Mouse (Mus musculus) gonadal fat pad, adult 2 months (tissue): ENCODE measurements around the gene Wfikkn1. TPM values are rescaled to one million over a fixed set of nuclear protein-coding genes. Genes with fewer than 3 reads are reported as not detected.

Experiments used
- DNase-seq: peaks from one replicate; pipeline ENCODE4 v3.0.0-alpha.2; 2012; ENCODE audit warnings: low read depth
- polyA plus RNA-seq: library from polyadenylated mRNA; depleted of rRNA; stranded (reverse); fragments of >200 nt; gene quantifications from 2 replicates; pipeline ENCODE4 v1.2.3, GENCODE M21; 2012; rRNA removed

The Wfikkn1 gene
- polyA plus RNA-seq, 1 experiment, result 0.95 TPM

- no peak for DNase-seq
These were observed 43.6 kb downstream of the Wfikkn1 start, which contains the start of gene Rhbdl1 for GRCm38 (mm10) chr17:25837076-25837410. Gene Rhbdl1, minus strand, starts transcription at chr17:25837295.

- no peak for DNase-seq
These were observed 44.1 kb downstream of the Wfikkn1 start for GRCm38 (mm10) chr17:25836397-25837075.

GRCm38 (mm10) chr17:25835816-25836215, 44.8 kb downstream of the Wfikkn1 start:
- DNase-seq, result no peak

- no peak for DNase-seq
These were observed 45.4 kb downstream of the Wfikkn1 start for GRCm38 (mm10) chr17:25835301-25835700.

- no peak for DNase-seq
These were observed 45.9 kb downstream of the Wfikkn1 start for GRCm38 (mm10) chr17:25834595-25835222.

GRCm38 (mm10) chr17:25833961-25834594, 46.6 kb downstream of the Wfikkn1 start:
- DNase-seq, result no peak

GRCm38 (mm10) chr17:25833291-25833663, 47.4 kb downstream of the Wfikkn1 start, which contains the start of gene Stub1:
Gene Stub1, minus strand, starts transcription at chr17:25833404.
- no peak for DNase-seq

GRCm38 (mm10) chr17:25832436-25833290, 48.0 kb downstream of the Wfikkn1 start:
- DNase-seq, result no peak

- no peak for DNase-seq
These were observed 49.0 kb downstream of the Wfikkn1 start for GRCm38 (mm10) chr17:25831451-25832281.

- no peak for DNase-seq
These were observed 49.7 kb downstream of the Wfikkn1 start for GRCm38 (mm10) chr17:25830806-25831431.

GRCm38 (mm10) chr17:25830200-25830753, 50.4 kb downstream of the Wfikkn1 start:
- no peak for DNase-seq

GRCm38 (mm10) chr17:25829558-25830017, 51.1 kb downstream of the Wfikkn1 start:
- no peak for DNase-seq

GRCm38 (mm10) chr17:25828712-25829557, 51.7 kb downstream of the Wfikkn1 start, which contains the start of gene Jmjd8:
Gene Jmjd8, plus strand, starts transcription at chr17:25828867.
- no peak for DNase-seq

GRCm38 (mm10) chr17:25828223-25828594, 52.4 kb downstream of the Wfikkn1 start:
- DNase-seq, result no peak

Other genes starting within 250 kb of the Wfikkn1 start
- gene Gng13, start 163.7 kb downstream of the Wfikkn1 start, polyA plus RNA-seq, result not detected in 2 replicates
- gene Chtf18, start 153.4 kb downstream of the Wfikkn1 start, polyA plus RNA-seq, result 2.6 and 2.9 TPM in 2 replicates
- 25.8 and 28.8 TPM in 2 replicates for gene Rpusd1, start 153.2 kb downstream of the Wfikkn1 start, polyA plus RNA-seq
- gene Mslnl, start 144.8 kb downstream of the Wfikkn1 start, polyA plus RNA-seq, result 0.36 and 0.38 TPM in 2 replicates
- gene Msln, start 126.5 kb downstream of the Wfikkn1 start, polyA plus RNA-seq, result 17.7 and 34.7 TPM in 2 replicates
- 19.1 and 23.9 TPM in 2 replicates for gene Narfl, start 107.1 kb downstream of the Wfikkn1 start, polyA plus RNA-seq
- gene Haghl, start 95.2 kb downstream of the Wfikkn1 start, polyA plus RNA-seq, result 45.8 and 47.3 TPM in 2 replicates
- gene Ccdc78, start 94.3 kb downstream of the Wfikkn1 start, polyA plus RNA-seq, result 0.29 and 0.30 TPM in 2 replicates
- 105 and 133 TPM in 2 replicates for gene Fam173a, start 88.0 kb downstream of the Wfikkn1 start, polyA plus RNA-seq
- 0.23 TPM in 1 of 2 replicates, not detected in the other for gene AC134908.4, start 85.2 kb downstream of the Wfikkn1 start, polyA plus RNA-seq
- gene Metrn, start 83.7 kb downstream of the Wfikkn1 start, polyA plus RNA-seq, result 22.2 and 31.4 TPM in 2 replicates
- gene Fbxl16, start 71.8 kb downstream of the Wfikkn1 start, polyA plus RNA-seq, result 0.58 and 0.81 TPM in 2 replicates
- gene Wdr24, start 57.2 kb downstream of the Wfikkn1 start, polyA plus RNA-seq, result 32.1 and 36.4 TPM in 2 replicates
- gene Jmjd8, start 52.0 kb downstream of the Wfikkn1 start, polyA plus RNA-seq, result 91.2 and 94.5 TPM in 2 replicates
- 219 and 228 TPM in 2 replicates for gene Stub1, start 47.5 kb downstream of the Wfikkn1 start, polyA plus RNA-seq
- 129 and 138 TPM in 2 replicates for gene Rhbdl1, start 43.6 kb downstream of the Wfikkn1 start, polyA plus RNA-seq
- gene Gm20683, start 39.1 kb downstream of the Wfikkn1 start, polyA plus RNA-seq, result 47.4 and 55.8 TPM in 2 replicates
- gene Rhot2, start 36.0 kb downstream of the Wfikkn1 start, polyA plus RNA-seq, result 54.0 and 60.0 TPM in 2 replicates
- 27.1 and 35.9 TPM in 2 replicates for gene Wdr90, start 19.4 kb downstream of the Wfikkn1 start, polyA plus RNA-seq
- gene Mcrip2, start 12.1 kb downstream of the Wfikkn1 start, polyA plus RNA-seq, result 58.8 and 61.7 TPM in 2 replicates
- gene Mettl26, start 5.8 kb downstream of the Wfikkn1 start, polyA plus RNA-seq, result 89.7 and 105 TPM in 2 replicates
- gene Rab40c, start 38.9 kb upstream of the Wfikkn1 start, polyA plus RNA-seq, result 49.5 and 51.3 TPM in 2 replicates
- gene Pigq, start 64.1 kb upstream of the Wfikkn1 start, polyA plus RNA-seq, result 122 and 144 TPM in 2 replicates
- 7.0 and 12.9 TPM in 2 replicates for gene Nhlrc4, start 64.1 kb upstream of the Wfikkn1 start, polyA plus RNA-seq
- gene A930017K11Rik, start 71.7 kb upstream of the Wfikkn1 start, polyA plus RNA-seq, result 2.4 TPM in 2 replicates
- 27.6 and 28.1 TPM in 2 replicates for gene Capn15, start 104.9 kb upstream of the Wfikkn1 start, polyA plus RNA-seq
- gene Rab11fip3, start 188.7 kb upstream of the Wfikkn1 start, polyA plus RNA-seq, result 29.9 and 35.0 TPM in 2 replicates
- gene Decr2, start 209.5 kb upstream of the Wfikkn1 start, polyA plus RNA-seq, result 24.3 and 24.4 TPM in 2 replicates
- 7.2 and 9.4 TPM in 2 replicates for gene Nme4, start 214.7 kb upstream of the Wfikkn1 start, polyA plus RNA-seq
- gene Tmem8, start 232.4 kb upstream of the Wfikkn1 start, polyA plus RNA-seq, result 65.0 and 70.0 TPM in 2 replicates
- 75.3 and 86.7 TPM in 2 replicates for gene Mrpl28, start 242.6 kb upstream of the Wfikkn1 start, polyA plus RNA-seq